Mouse (Mus musculus): ENCODE data around the gene Gm4737. TPM values are rescaled to one million over a fixed set of nuclear protein-coding genes. Genes with fewer than 3 reads are reported as not detected.

Gm4737 gene
- polyA plus RNA-seq, 1 experiment from 2014 or later, result 2.3 TPM

GRCm38 (mm10) chr16:46148661-46149341, 6.1 kb downstream of the Gm4737 start:
- Histone ChIP-seq H3K9me3 (ENCODE audit: control insufficient read depth, low read length) (no peaks in the 10 kb centered on the region), H3K9ac (ENCODE audit: low read length) (no peak overlapping the region), H3K4me2 (ENCODE audit: low read length) (no peak overlapping the region), H3K4me1 (ENCODE audit: control insufficient read depth in 2 of 2, insufficient read depth in 2 of 2, low read length in 2 of 2) (0 out of 4 replicates have a peak, but pooled peaks cover 2 to 4% of the 10 kb centered on the region in 2 experiments), H3K27me3 (ENCODE audit: control insufficient read depth, insufficient read depth, low read length) (no peaks in the 10 kb centered on the region), H3K27ac (replicated peaks in 1 of 2; ENCODE audit: control insufficient read depth in 1 of 2, insufficient read depth in 1 of 2, low read depth in 2 of 2, low read length in 2 of 2) (no peak overlapping the region), H3K36me3 (ENCODE audit: control insufficient read depth, insufficient read depth, low read length) (no peaks in the 10 kb centered on the region), H3K4me3 (ENCODE audit: control insufficient read depth in 1 of 2, insufficient read depth in 1 of 2, low read depth in 1 of 2, low read length in 2 of 2) (no peak overlapping the region)
- ATAC-seq (ENCODE audit: insufficient number of reproducible peaks, insufficient read depth, low FRiP score, low read depth), result no peak
- 62% methylated on average over 3 of the region's 3 CpGs for WGBS

GRCm38 (mm10) chr16:46146962-46147361, 7.9 kb downstream of the Gm4737 start:
- peak overlapping the region; percentile 33 to 59; a peak in 2 of 4 replicates for H3K27ac ChIP-seq (replicated peaks in 1 of 2; ENCODE audit: control insufficient read depth in 1 of 2, insufficient read depth in 1 of 2, low read depth in 2 of 2, low read length in 2 of 2)
- H3K27me3 ChIP-seq (ENCODE audit: control insufficient read depth, insufficient read depth, low read length), result no peaks in the 10 kb centered on the region
- no peak overlapping the region for H3K9ac ChIP-seq (ENCODE audit: low read length)
- no peak overlapping the region for H3K4me3 ChIP-seq (ENCODE audit: control insufficient read depth in 1 of 2, insufficient read depth in 1 of 2, low read depth in 1 of 2, low read length in 2 of 2)
- no peaks in the 10 kb centered on the region for H3K36me3 ChIP-seq (ENCODE audit: control insufficient read depth, insufficient read depth, low read length)
- no peaks in the 10 kb centered on the region for H3K9me3 ChIP-seq (ENCODE audit: control insufficient read depth, low read length)
- no peak for ATAC-seq (ENCODE audit: insufficient number of reproducible peaks, insufficient read depth, low FRiP score, low read depth)
- 0 out of 4 replicates have a peak, but pooled peaks cover 2 to 4% of the 10 kb centered on the region in 2 experiments for H3K4me1 ChIP-seq (ENCODE audit: control insufficient read depth in 2 of 2, insufficient read depth in 2 of 2, low read length in 2 of 2)
- H3K4me2 ChIP-seq (ENCODE audit: low read length), result no peak overlapping the region
- 19% methylated on average over 3 of the region's 3 CpGs for WGBS

GRCm38 (mm10) chr16:46122238-46122637, 32.6 kb downstream of the Gm4737 start:
- Histone ChIP-seq H3K4me1 (ENCODE audit: control insufficient read depth in 2 of 2, insufficient read depth in 2 of 2, low read length in 2 of 2) (no peaks in the 10 kb centered on the region), H3K36me3 (ENCODE audit: control insufficient read depth, insufficient read depth, low read length) (no peaks in the 10 kb centered on the region), H3K27me3 (ENCODE audit: control insufficient read depth, insufficient read depth, low read length) (no peaks in the 10 kb centered on the region), H3K9ac (ENCODE audit: low read length) (no peak overlapping the region), H3K9me3 (ENCODE audit: control insufficient read depth, low read length) (no peaks in the 10 kb centered on the region), H3K4me3 (ENCODE audit: control insufficient read depth in 1 of 2, insufficient read depth in 1 of 2, low read depth in 1 of 2, low read length in 2 of 2) (no peak overlapping the region), H3K4me2 (ENCODE audit: low read length) (no peak overlapping the region), H3K27ac (replicated peaks in 1 of 2; ENCODE audit: control insufficient read depth in 1 of 2, insufficient read depth in 1 of 2, low read depth in 2 of 2, low read length in 2 of 2) (no peak overlapping the region)
- ATAC-seq (ENCODE audit: insufficient number of reproducible peaks, insufficient read depth, low FRiP score, low read depth), result no peak

GRCm38 (mm10) chr16:46121420-46121819, 33.5 kb downstream of the Gm4737 start:
- WGBS, result 37% methylated on average over 2 of the region's 2 CpGs
- H3K27ac ChIP-seq (replicated peaks in 1 of 2; ENCODE audit: control insufficient read depth in 1 of 2, insufficient read depth in 1 of 2, low read depth in 2 of 2, low read length in 2 of 2), result no peak overlapping the region
- H3K4me3 ChIP-seq (ENCODE audit: control insufficient read depth in 1 of 2, insufficient read depth in 1 of 2, low read depth in 1 of 2, low read length in 2 of 2), result no peak overlapping the region
- no peaks in the 10 kb centered on the region for H3K36me3 ChIP-seq (ENCODE audit: control insufficient read depth, insufficient read depth, low read length)
- no peak overlapping the region for H3K9ac ChIP-seq (ENCODE audit: low read length)
- no peak for ATAC-seq (ENCODE audit: insufficient number of reproducible peaks, insufficient read depth, low FRiP score, low read depth)
- H3K9me3 ChIP-seq (ENCODE audit: control insufficient read depth, low read length), result no peaks in the 10 kb centered on the region
- no peaks in the 10 kb centered on the region for H3K27me3 ChIP-seq (ENCODE audit: control insufficient read depth, insufficient read depth, low read length)
- H3K4me1 ChIP-seq (ENCODE audit: control insufficient read depth in 2 of 2, insufficient read depth in 2 of 2, low read length in 2 of 2), result no peaks in the 10 kb centered on the region
- no peak overlapping the region for H3K4me2 ChIP-seq (ENCODE audit: low read length)

GRCm38 (mm10) chr16:46120607-46121006, 34.3 kb downstream of the Gm4737 start:
- no peak for ATAC-seq (ENCODE audit: insufficient number of reproducible peaks, insufficient read depth, low FRiP score, low read depth)
- no peak overlapping the region for H3K4me2 ChIP-seq (ENCODE audit: low read length)
- H3K4me3 ChIP-seq (ENCODE audit: control insufficient read depth in 1 of 2, insufficient read depth in 1 of 2, low read depth in 1 of 2, low read length in 2 of 2), result no peak overlapping the region
- no peaks in the 10 kb centered on the region for H3K4me1 ChIP-seq (ENCODE audit: control insufficient read depth in 2 of 2, insufficient read depth in 2 of 2, low read length in 2 of 2)
- no peak overlapping the region for H3K27ac ChIP-seq (replicated peaks in 1 of 2; ENCODE audit: control insufficient read depth in 1 of 2, insufficient read depth in 1 of 2, low read depth in 2 of 2, low read length in 2 of 2)
- H3K9ac ChIP-seq (ENCODE audit: low read length), result no peak overlapping the region
- H3K9me3 ChIP-seq (ENCODE audit: control insufficient read depth, low read length), result no peaks in the 10 kb centered on the region
- H3K36me3 ChIP-seq (ENCODE audit: control insufficient read depth, insufficient read depth, low read length), result no peaks in the 10 kb centered on the region
- H3K27me3 ChIP-seq (ENCODE audit: control insufficient read depth, insufficient read depth, low read length), result no peaks in the 10 kb centered on the region
- 64% methylated on average over 3 of the region's 3 CpGs for WGBS

DNA sequence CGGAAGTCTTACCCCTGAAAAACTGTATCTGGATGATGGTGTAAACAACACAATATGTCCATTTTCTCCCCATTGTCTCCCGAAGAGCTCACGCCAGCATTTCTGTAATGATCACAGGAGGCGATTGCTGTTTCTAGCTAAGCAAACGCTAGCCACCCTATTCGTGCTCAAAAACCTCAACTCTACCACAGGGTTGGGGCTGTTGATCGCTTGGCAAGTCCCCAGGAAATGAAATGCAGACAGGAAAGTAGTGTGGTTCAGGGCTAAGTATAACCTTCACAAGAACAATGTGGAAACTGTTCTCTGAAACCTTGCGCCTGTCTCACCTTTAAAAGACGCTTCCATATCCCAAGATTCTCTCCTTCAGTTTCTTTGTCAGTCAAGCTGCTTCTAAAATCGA, 34.9 kb downstream of the Gm4737 start, which contains the start of gene Cd96:
TSS of gene Cd96 (minus strand) at position 232 of the 400 bp plus-strand sequence.
- no peak for ATAC-seq (ENCODE audit: insufficient number of reproducible peaks, insufficient read depth, low FRiP score, low read depth)
- Histone ChIP-seq H3K4me1 (ENCODE audit: control insufficient read depth in 2 of 2, insufficient read depth in 2 of 2, low read length in 2 of 2) (no peaks in the 10 kb centered on the region), H3K27ac (replicated peaks in 1 of 2; ENCODE audit: control insufficient read depth in 1 of 2, insufficient read depth in 1 of 2, low read depth in 2 of 2, low read length in 2 of 2) (no peak within 1 kb of the TSS), H3K4me2 (ENCODE audit: low read length) (no peak within 1 kb of the TSS), H3K9ac (ENCODE audit: low read length) (no peak within 1 kb of the TSS), H3K4me3 (ENCODE audit: control insufficient read depth in 1 of 2, insufficient read depth in 1 of 2, low read depth in 1 of 2, low read length in 2 of 2) (no peak within 1 kb of the TSS), H3K27me3 (ENCODE audit: control insufficient read depth, insufficient read depth, low read length) (no peaks in the 10 kb centered on the region), H3K36me3 (ENCODE audit: control insufficient read depth, insufficient read depth, low read length) (no peaks in the 10 kb centered on the region), H3K9me3 (ENCODE audit: control insufficient read depth, low read length) (no peaks in the 10 kb centered on the region)
- 70% methylated on average over 10 of the region's 10 CpGs for WGBS

DNA sequence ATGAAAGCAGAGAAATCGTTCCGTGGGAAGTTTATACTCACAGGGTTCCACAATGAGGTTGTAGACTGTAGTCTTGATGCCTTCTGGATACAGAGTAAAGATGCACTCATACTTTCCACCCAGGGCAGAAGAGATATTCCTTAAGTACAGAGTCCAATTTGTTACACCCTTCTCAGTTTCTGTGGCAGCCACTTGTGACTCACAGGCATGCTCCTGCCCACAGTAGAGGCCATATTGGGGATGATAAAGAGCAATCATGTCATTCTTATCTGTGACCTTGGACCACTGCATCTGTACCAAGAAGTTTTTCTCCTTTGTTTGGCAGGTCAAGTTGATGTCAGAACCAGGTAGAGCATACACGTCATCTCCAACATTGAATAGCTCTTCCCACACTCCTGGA, 37.2 kb downstream of the Gm4737 start:
- 90% methylated on average over 3 of the region's 3 CpGs for WGBS

GRCm38 (mm10) chr16:46114727-46115126, 40.1 kb downstream of the Gm4737 start:
- Histone ChIP-seq H3K4me2 (ENCODE audit: low read length) (no peak overlapping the region), H3K9me3 (ENCODE audit: control insufficient read depth, low read length) (no peaks in the 10 kb centered on the region), H3K4me3 (ENCODE audit: control insufficient read depth in 1 of 2, insufficient read depth in 1 of 2, low read depth in 1 of 2, low read length in 2 of 2) (no peak overlapping the region), H3K36me3 (ENCODE audit: control insufficient read depth, insufficient read depth, low read length) (no peaks in the 10 kb centered on the region), H3K27ac (replicated peaks in 1 of 2; ENCODE audit: control insufficient read depth in 1 of 2, insufficient read depth in 1 of 2, low read depth in 2 of 2, low read length in 2 of 2) (no peak overlapping the region), H3K27me3 (ENCODE audit: control insufficient read depth, insufficient read depth, low read length) (no peaks in the 10 kb centered on the region), H3K4me1 (ENCODE audit: control insufficient read depth in 2 of 2, insufficient read depth in 2 of 2, low read length in 2 of 2) (no peaks in the 10 kb centered on the region), H3K9ac (ENCODE audit: low read length) (no peak overlapping the region)
- ATAC-seq (ENCODE audit: insufficient number of reproducible peaks, insufficient read depth, low FRiP score, low read depth), result no peak
- 33% methylated on average over 2 of the region's 2 CpGs for WGBS

More for the DNA sequence above, 37.2 kb downstream of the Gm4737 start:
- no peaks in the 10 kb centered on the region for H3K9me3 ChIP-seq (ENCODE audit: control insufficient read depth, low read length)
- no peaks in the 10 kb centered on the region for H3K36me3 ChIP-seq (ENCODE audit: control insufficient read depth, insufficient read depth, low read length)
- H3K4me3 ChIP-seq (ENCODE audit: control insufficient read depth in 1 of 2, insufficient read depth in 1 of 2, low read depth in 1 of 2, low read length in 2 of 2), result no peak overlapping the region
- no peak overlapping the region for H3K27ac ChIP-seq (replicated peaks in 1 of 2; ENCODE audit: control insufficient read depth in 1 of 2, insufficient read depth in 1 of 2, low read depth in 2 of 2, low read length in 2 of 2)
- no peak for ATAC-seq (ENCODE audit: insufficient number of reproducible peaks, insufficient read depth, low FRiP score, low read depth)
- no peak overlapping the region for H3K9ac ChIP-seq (ENCODE audit: low read length)
- no peaks in the 10 kb centered on the region for H3K4me1 ChIP-seq (ENCODE audit: control insufficient read depth in 2 of 2, insufficient read depth in 2 of 2, low read length in 2 of 2)
- no peaks in the 10 kb centered on the region for H3K27me3 ChIP-seq (ENCODE audit: control insufficient read depth, insufficient read depth, low read length)
- no peak overlapping the region for H3K4me2 ChIP-seq (ENCODE audit: low read length)
